Mouse (Mus musculus) thymus, adult 18-20 months (tissue): ENCODE results near the gene Creb5.

ENCODE experiments used
- DNase-seq, 2 experiments: peaks; one replicate each; pipeline ENCODE4 v3.0.0; 2022; ENCODE audit warnings: mixed read lengths in 2 of 2

Creb5 gene

GRCm38 (mm10) chr6:53287038-53287561, at the start of gene Creb5:
Creb5 (plus strand) TSS chr6:53287270.
- peak; percentile 25 to 31 for DNase-seq

DNA sequence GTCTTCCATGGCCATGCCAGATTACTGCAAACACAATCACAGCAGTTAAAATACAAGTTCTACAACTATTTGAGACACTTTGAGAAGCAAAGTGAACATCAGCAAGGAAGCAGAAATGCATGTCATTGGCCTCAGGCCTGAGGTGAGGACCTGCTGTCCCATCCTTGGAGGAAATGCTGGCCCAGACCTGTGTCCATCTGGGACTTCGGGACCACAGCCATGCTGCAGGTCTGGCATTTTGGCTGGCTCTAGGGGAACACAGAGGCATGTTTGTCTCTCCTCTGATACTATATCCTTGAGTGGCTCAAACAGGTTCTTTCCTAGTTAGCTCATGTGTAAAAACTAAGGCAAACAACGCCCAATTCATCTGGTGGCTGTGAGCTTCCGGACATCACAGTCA, 27.2 kb upstream of the Creb5 start:
- no peak for DNase-seq

DNA sequence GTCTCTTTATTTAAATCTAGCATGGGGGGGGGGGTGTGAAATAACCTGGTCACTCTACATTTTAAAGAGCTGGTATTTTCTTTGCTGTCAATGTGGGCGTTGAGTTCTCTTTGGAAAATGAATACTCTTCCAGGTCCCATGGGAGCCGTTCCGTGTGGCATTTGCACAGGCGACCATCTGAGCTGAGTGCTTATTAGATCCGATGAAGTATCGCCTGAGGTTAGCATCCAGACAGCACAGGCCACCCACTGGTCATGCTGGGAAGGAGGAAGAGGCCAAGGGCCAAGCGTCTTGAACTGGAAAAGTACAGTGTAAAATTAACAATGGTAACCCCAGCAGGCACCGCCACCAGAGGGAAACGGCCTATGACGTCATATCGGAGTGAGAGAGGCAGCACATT, 24.7 kb upstream of the Creb5 start:
- no peak for DNase-seq

DNA sequence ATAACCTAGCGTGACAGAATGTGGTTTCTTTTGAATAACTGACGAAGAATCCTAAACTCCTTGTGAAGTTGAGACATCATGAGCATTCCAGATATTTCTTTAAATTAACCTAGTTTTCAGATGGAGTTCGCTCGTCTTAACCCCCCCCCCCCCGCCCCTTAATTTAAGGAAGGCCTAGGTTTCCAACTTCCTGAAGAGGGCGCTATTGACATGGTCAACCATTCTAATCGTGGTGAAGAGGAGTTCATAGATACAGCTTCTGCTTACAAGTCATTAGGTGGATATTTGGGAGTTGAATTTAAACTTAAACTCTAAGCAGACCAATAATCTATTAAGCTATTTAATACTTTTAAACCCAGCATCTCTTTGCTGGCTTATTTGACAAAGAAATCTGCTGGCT, 20.0 kb upstream of the Creb5 start:
- DNase-seq, result no peak

GRCm38 (mm10) chr6:53267732-53268505, 19.2 kb upstream of the Creb5 start:
- no peak for DNase-seq

GRCm38 (mm10) chr6:53271216-53271615, 15.9 kb upstream of the Creb5 start:
- DNase-seq, result no peak

DNA sequence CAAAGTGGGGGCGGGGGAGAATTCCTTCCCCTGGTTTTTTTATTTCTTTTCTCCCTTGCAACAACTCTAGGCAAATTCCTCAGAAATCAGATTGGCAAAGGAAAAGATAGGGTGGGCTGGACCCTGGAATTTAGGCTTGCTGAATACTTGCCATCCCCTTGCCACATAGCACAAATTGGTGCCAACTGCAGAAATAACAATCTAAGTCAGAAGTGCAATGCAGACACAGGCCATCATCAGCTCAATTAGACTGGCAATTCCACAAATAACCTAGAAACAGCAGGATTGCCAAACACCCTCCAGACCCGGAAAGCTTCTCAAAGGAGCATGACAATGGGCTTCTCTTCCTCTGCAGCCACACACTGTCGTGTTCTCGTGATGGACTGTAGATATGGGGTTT, 15.4 kb upstream of the Creb5 start:
- DNase-seq, result no peak

GRCm38 (mm10) chr6:53286389-53287037, 557 bp upstream of the Creb5 start:
- no peak for DNase-seq

DNA sequence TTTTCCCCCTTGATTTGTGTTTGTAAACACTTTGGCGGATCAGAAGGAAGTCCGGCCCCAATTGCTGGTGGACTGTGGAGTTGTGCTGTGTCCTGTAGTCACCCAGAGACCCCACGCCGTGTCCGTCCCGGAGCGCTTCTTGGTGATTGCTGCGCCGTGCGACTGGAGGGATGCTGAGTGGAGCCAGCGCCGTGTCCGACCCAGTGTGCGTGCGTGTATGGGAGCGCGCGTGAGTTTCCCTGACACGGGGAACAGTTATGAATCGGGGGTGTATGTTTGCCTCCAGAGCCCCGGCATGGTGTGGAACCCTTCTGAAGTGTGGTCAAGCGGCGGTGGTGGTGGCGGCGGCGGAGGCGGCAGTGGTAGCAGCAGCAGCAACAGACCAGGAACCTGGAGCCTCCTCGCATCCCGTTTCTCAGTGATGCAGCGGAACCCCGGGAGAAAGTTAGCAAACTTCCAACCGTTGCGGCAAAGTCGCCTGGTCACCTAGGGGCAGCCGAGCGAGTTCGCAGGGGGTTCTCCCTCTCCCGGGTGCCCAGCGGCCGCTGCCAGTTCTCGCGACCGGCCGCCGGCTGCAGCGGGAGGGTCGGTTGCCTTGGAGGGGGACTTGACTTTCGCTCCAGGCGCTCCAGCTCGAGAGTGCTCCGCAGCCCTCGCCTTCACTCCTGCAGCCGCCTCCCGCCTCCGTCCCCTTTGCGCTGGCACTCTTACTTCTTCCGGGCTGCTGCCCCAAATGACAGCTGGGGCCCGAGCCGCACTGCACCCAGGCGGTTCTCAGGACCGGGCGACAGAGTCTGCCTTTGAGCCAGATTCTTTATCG, 702 bp downstream of the Creb5 start:
- peak in 1 of 2 experiments; percentile 2 for DNase-seq

DNA sequence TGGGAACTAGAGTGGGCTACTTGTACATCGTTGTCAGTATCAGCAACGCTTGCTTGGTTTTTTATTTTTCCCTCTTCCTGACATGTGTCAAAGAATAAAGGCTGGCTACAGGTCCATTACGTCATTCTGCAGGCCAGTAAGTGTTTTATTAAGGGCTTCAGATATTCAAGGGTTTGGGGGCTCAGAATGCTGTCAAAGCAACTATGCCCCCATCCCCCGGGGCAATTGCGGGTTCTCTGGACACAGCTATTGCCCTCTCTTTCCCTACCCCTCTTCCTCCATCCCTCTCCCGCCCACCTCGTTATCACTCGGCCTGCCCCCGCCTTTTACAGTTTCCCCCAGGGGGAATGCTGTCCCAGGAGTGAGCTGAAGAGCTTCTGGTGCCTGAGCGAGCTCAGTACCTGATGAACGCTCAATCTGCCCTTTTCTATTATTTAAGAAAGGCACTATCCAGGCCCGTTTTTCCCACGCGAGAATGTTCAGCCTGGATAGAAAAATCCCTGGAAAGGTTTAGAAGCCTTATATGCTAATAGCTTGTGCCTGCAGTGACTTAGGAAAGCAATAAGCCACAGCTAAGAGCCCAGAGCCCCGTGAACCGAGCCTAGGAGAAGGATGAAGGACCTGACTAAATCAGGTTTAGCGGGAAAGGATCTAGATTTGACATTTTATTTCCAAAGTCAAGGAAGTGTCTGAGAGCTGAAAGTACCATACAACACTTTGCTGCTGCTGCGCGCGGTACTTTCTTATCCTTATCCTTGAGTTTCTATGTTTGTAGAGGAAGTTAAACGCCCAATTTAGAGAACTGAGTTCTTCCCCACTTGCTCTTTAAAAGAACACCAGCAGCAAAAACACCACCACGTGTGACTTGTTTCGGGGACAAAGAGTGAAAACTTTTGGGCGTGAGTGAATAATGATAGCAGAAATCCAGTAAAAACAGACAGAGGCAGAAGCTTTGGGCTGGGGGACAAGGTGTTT, 1.8 kb downstream of the Creb5 start:
- DNase-seq, result no peak

DNA sequence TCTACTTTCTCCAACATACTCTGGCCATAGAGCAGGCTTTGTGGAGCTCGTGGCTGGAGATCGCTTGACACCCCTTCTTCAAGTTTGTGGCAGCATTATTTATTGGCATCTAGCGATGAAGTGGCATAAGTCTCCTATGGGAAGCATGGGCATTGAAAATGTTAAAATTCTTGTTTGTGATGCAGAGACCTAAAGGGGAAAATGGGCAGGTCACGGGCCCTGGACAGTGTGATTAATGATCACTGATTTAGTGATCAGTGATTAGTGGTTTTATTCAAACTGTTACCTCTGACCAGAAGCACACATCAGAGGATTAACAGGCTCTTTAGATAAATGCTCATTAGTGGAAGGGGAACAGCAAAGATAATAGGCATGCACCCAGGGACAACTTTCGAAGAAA, 2.6 kb downstream of the Creb5 start:
- DNase-seq, result no peak

DNA sequence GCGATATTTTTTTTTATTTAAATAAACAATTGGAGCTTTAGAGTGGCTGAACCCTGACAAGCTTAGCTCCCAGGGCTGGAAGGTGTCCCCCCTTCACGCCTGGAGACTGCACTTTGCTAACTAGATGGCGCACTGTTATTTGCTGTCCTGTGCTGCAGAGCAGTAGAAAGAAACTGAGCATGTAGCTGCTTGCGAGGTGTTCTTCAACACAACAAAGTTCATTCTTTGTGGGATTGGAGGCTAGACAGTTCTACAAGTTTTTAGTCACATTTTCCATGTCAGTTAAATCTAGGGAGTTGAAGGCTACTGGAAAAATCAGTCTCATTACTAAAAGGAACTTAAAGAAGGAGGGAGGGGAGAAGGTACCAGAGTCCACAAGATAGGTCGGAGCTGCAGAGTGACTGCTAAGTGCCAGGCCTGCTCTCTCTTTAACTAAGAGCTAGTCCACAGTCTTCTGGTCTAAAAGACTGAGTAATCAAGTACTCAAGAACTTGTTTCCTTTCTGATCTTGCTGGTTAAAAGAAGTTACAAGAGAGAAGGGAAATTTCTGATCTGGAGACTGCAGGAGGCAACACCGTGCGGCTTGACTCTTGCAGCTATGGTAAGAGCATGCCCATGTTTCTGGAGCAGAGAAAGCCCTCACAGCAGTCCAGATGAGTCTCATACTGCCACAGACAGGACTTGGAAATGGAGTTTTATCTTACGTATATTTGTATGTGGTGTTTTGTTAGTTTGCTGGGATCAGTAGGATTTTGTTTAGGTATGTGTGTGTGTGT, 3.3 kb downstream of the Creb5 start:
- DNase-seq, result no peak

- DNase-seq, result no peak
These were observed 5.9 kb downstream of the Creb5 start for GRCm38 (mm10) chr6:53292931-53293330.

DNA sequence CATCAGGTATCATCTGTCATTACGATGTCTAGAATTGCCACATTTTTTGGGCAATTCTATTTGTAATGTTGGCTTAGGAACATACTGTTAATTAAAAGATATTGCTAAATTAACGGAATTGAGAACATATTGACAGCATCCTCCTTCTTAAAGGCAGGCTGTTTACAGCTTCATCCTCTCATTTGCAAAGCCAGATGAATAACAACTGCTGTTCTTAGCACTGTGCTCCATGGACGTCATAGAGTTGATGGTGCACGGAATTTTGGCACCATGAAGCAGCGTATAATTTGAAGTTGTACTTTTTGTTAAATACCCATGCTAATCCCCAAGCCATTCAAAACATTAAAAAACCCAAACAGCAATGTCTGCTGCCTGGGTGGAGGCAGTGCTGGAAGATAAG, 10.8 kb downstream of the Creb5 start:
- DNase-seq, result no peak

DNA sequence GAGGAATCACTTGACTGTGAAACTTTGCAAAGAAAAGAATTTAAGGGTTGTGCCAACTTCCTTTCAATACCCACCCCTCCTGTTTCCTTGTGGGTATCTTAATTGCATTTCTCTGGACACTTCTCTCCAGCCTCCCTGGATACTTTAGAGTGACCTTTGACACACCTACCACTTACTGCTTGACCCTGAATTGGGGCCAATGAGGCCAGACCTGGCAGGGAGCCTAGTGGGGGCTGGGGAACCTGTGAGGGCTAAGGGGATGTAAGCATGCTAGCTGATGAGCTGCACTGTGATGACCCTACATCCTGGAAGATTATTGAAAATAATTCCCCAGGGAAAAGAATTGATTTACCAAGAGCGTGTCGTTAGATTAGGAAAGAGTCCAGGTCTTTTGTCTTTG, 17.1 kb downstream of the Creb5 start:
- DNase-seq, result no peak

- DNase-seq, result no peak
These were observed 19.1 kb downstream of the Creb5 start for GRCm38 (mm10) chr6:53306156-53306555.

DNA sequence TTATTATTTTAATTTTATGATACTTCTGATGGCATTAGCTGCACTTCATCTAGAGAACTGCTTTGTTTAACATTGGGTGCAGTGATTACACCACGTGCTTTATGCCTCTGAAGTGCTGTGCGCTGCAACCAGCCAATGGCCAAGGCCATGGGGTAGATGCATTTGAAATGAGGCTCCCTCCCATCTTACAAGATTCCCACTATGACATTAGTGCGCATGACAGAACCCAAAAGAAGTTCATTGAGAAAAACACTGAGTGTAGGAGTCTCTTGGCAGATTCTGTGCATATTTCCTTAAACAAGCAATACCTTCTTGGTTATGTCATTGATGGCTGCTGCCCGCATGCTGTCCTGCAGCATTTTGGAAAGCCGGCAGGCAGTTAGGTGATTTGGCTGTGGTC, 19.6 kb downstream of the Creb5 start:
- no peak for DNase-seq

DNA sequence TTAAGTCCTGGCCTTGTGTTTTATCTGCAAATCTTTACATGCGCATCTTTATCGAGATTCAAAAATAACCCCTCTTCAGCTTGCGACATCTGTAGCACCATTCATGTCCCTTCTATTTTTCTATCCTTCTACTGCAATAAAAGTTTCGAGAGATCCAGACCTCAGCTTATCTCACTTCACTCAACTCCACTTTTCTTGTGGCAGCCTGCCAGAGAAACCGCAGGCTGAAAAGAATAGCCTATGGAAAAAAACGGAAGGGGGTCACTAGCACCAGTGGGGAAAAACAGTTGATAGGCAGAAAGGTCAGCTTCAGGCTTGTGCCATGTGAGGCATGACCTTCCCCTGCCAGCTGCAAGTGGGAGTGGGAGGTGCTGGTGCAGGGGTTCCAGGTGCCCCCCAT, 21.6 kb downstream of the Creb5 start:
- no peak for DNase-seq

- DNase-seq, result no peak
These were observed 26.5 kb downstream of the Creb5 start for GRCm38 (mm10) chr6:53313604-53314003.

- no peak for DNase-seq
These were observed 27.1 kb downstream of the Creb5 start for GRCm38 (mm10) chr6:53314126-53314525.

DNA sequence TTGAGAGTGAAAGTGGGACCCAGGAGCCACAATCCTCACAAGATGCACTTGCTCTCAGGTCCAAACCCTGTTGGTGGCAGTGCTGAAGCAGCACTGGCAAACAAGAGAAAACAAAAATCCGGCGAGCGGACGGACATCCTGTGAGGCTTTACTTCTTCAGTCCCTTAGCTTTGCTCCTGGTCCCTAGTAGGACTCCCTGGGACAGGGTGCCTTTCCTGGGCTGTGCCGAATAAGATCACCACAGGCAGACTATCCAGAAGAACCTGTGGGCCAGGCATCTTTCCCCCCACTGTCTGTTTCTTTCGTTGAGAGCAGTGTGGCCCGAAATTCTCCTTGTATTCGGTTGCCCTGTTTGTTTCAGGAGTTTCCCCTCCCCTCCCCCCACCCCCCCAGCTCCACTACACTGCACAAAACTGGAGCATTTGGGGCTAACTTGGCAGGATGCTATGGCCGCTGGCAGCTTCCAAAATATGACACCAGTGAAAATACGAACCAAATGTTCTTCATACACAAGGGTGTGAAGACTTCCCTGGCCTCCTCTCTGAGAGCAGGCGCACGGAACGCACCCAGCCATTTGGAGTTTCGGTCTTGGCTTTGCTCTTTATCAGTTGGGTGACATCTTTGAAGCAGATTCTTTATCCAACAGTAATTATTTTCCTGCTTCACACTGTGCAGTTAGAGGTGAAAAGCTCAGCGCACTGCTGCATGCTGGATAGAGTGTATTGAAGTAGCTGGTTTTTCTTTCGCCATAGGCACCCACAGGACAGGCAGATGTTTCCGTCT, 32.7 kb downstream of the Creb5 start:
- DNase-seq, result no peak
